Mouse (Mus musculus) gastrocnemius, postnatal 4 days (tissue): ENCODE measurements around the gene Hyls1. TPM values are rescaled to one million over a fixed set of nuclear protein-coding genes. Genes with fewer than 3 reads are reported as not detected.

Experiments used
- total RNA-seq, 2 experiments: library from RNA; stranded (reverse); gene quantifications; 2 replicates each; pipeline ENCODE4 v1.2.3; 2021

Hyls1 gene
- total RNA-seq, 2 experiments from 2014 or later, result 3.0 to 4.1 TPM

Other genes with a start within 250 kb of the Hyls1 start
- gene Cdon, start 149.3 kb downstream of the Hyls1 start, total RNA-seq, result 10 to 100 TPM; 62.0 to 63.2 TPM
- gene Gm1113, start 52.1 kb downstream of the Hyls1 start, total RNA-seq, result not detected
- under 1 TPM; 0.10 to 0.15 TPM for gene Ddx25, start 11.9 kb downstream of the Hyls1 start, total RNA-seq
- gene Pus3, start 11.8 kb downstream of the Hyls1 start, total RNA-seq, result 10 to 100 TPM in 1 of 2 experiments, 1 to 10 TPM in 1; 9.0 to 11.8 TPM
- under 1 TPM; 0.21 to 0.42 TPM for gene Pate2, start 114 bp downstream of the Hyls1 start, total RNA-seq
- gene Pate4, start 41.5 kb upstream of the Hyls1 start, total RNA-seq, result not detected
- gene Pate3, start 77.8 kb upstream of the Hyls1 start, total RNA-seq, result not detected
- gene Pate1, start 117.0 kb upstream of the Hyls1 start, total RNA-seq, result not detected
- not detected for gene Gm17677, start 170.7 kb upstream of the Hyls1 start, total RNA-seq
- not detected for gene Gm17727, start 207.7 kb upstream of the Hyls1 start, total RNA-seq
- not detected for gene Gm27235, start 219.7 kb upstream of the Hyls1 start, total RNA-seq
- not detected for gene D730048I06Rik, start 219.7 kb upstream of the Hyls1 start, total RNA-seq